Mouse (Mus musculus): ENCODE measurements at regions not wholly inside any gene's neighbourhood (a gene's known extent, or its start where the extent isn't known, plus 50 kb on each side); places are given as distances from the start of the nearest gene placed in this dataset.

GRCm38 (mm10) chr2:68799993-68800740, 61.1 kb upstream of the Cers6 start:
- dilution Hi-C loops (cut with MboI; ENCODE audit: extremely low pct_ligation_motif_present, extremely low pct_unique_long_range_greater_than_20kb, low sequenced_read_pairs) (no loop called here), in situ Hi-C loops (cut with MboI; ENCODE audit: low pct_ligation_motif_present, low pct_unique_long_range_greater_than_20kb, low sequenced_read_pairs) (no loop called here)
- no peak overlapping the region for H3K27ac ChIP-seq (ENCODE audit: insufficient read depth, low read depth)
- no peaks in the 10 kb centered on the region for H3K27me3 ChIP-seq (replicated peaks)
- peaks cover 62% of the 10 kb centered on the region for H3K9me3 ChIP-seq (replicated peaks; ENCODE audit: low read length)
- no peaks in the 10 kb centered on the region for H3K36me3 ChIP-seq (replicated peaks in 1 of 2; ENCODE audit: control insufficient read depth in 1 of 2, insufficient read depth in 1 of 2, low read length in 1 of 2)
- no peak overlapping the region for H3K4me2 ChIP-seq (ENCODE audit: insufficient read depth, low read depth, poor library complexity, severe bottlenecking)
- TF ChIP-seq NRF1 (IDR thresholded peaks at IDR 0.05; ENCODE audit: low read depth, low read length) (no peak), UBTF (IDR thresholded peaks at IDR 0.05; ENCODE audit: low read depth, low read length) (no peak), ZKSCAN1 (IDR thresholded peaks at IDR 0.05; ENCODE audit: borderline replicate concordance, low read depth, low read length) (no peak), PAX5 (IDR thresholded peaks at IDR 0.05; ENCODE audit: low read length) (no peak), MAFK (IDR thresholded peaks at IDR 0.05; ENCODE audit: insufficient replicate concordance, low read length) (no peak), RCOR1 (conservative IDR thresholded peaks at IDR 0.05; ENCODE audit: low read depth, low read length) (no peak), ETS1 (conservative IDR thresholded peaks at IDR 0.05; ENCODE audit: low read depth, low read length) (no peak), MXI1 (IDR thresholded peaks at IDR 0.05; ENCODE audit: low read depth, low read length) (no peak), POLR2AphosphoS2 (IDR thresholded peaks at IDR 0.05; ENCODE audit: low read depth, low read length) (no peak), GABPA (IDR thresholded peaks at IDR 0.05; ENCODE audit: insufficient replicate concordance, low read depth, low read length) (no peak)
- no peak overlapping the region for H3K9ac ChIP-seq (ENCODE audit: insufficient read depth, low read depth)
- no peaks in the 10 kb centered on the region for H3K4me1 ChIP-seq (ENCODE audit: control insufficient read depth in 1 of 2, insufficient read depth in 2 of 2)
- H3K4me3 ChIP-seq (replicated peaks in 1 of 3; ENCODE audit: low read depth in 2 of 3, low read length in 2 of 3, poor library complexity in 1 of 3) = no peak overlapping the region
- H3K79me2 ChIP-seq (replicated peaks; ENCODE audit: control insufficient read depth, extremely low read depth, insufficient read depth, poor library complexity, severe bottlenecking) = no peaks in the 10 kb centered on the region
- no peak for DNase-seq (ENCODE audit: extremely low read depth)

- Histone ChIP-seq H3K4me1 (ENCODE audit: control insufficient read depth in 1 of 2, insufficient read depth in 2 of 2) (no peaks in the 10 kb centered on the region), H3K27me3 (replicated peaks) (no peaks in the 10 kb centered on the region), H3K36me3 (replicated peaks in 1 of 2; ENCODE audit: control insufficient read depth in 1 of 2, insufficient read depth in 1 of 2, low read length in 1 of 2) (no peaks in the 10 kb centered on the region), H3K79me2 (replicated peaks; ENCODE audit: control insufficient read depth, extremely low read depth, insufficient read depth, poor library complexity, severe bottlenecking) (no peaks in the 10 kb centered on the region), H3K9me3 (replicated peaks; ENCODE audit: low read length) (peaks cover 53% of the 10 kb centered on the region), H3K4me3 (replicated peaks in 1 of 3; ENCODE audit: low read depth in 2 of 3, low read length in 2 of 3, poor library complexity in 1 of 3) (no peak overlapping the region), H3K9ac (ENCODE audit: insufficient read depth, low read depth) (no peak overlapping the region), H3K4me2 (ENCODE audit: insufficient read depth, low read depth, poor library complexity, severe bottlenecking) (no peak overlapping the region), H3K27ac (ENCODE audit: insufficient read depth, low read depth) (no peak overlapping the region)
- TF ChIP-seq SIN3A (IDR thresholded peaks at IDR 0.05; ENCODE audit: low read length) (no peak), UBTF (IDR thresholded peaks at IDR 0.05; ENCODE audit: low read depth, low read length) (no peak), CHD2 (IDR thresholded peaks at IDR 0.05; ENCODE audit: low read length) (no peak), JUN (IDR thresholded peaks at IDR 0.05; ENCODE audit: insufficient read depth, low read depth, low read length) (no peak), CHD1 (IDR thresholded peaks at IDR 0.05; ENCODE audit: low read depth, low read length) (no peak), MAZ (IDR thresholded peaks at IDR 0.05; ENCODE audit: low read depth, low read length) (no peak), PAX5 (IDR thresholded peaks at IDR 0.05; ENCODE audit: low read length) (no peak), KAT2A (IDR thresholded peaks at IDR 0.05; ENCODE audit: insufficient replicate concordance, low read length) (no peak), ZKSCAN1 (IDR thresholded peaks at IDR 0.05; ENCODE audit: borderline replicate concordance, low read depth, low read length) (no peak), ETS1 (conservative IDR thresholded peaks at IDR 0.05; ENCODE audit: low read depth, low read length) (no peak), POLR2A (IDR thresholded peaks at IDR 0.05; ENCODE audit: low read depth, low read length) (no peak), SMC3 (IDR thresholded peaks at IDR 0.05; ENCODE audit: low read depth, low read length) (no peak), TCF12 (IDR thresholded peaks at IDR 0.05; ENCODE audit: low read depth, low read length) (no peak), JUND (conservative IDR thresholded peaks at IDR 0.05; ENCODE audit: low read depth, low read length) (no peak), MYC (IDR thresholded peaks at IDR 0.05; ENCODE audit: low read depth, low read length) (no peak), HCFC1 (IDR thresholded peaks at IDR 0.05; ENCODE audit: low read depth, low read length) (no peak), NRF1 (IDR thresholded peaks at IDR 0.05; ENCODE audit: low read depth, low read length) (no peak), EP300 (IDR thresholded peaks at IDR 0.05; ENCODE audit: low read length) (no peak), BHLHE40 (IDR thresholded peaks at IDR 0.05; ENCODE audit: low read depth, low read length) (no peak), ZC3H11A (IDR thresholded peaks at IDR 0.05; ENCODE audit: low read depth, low read length) (no peak)
- dilution Hi-C loops (cut with MboI; ENCODE audit: extremely low pct_ligation_motif_present, extremely low pct_unique_long_range_greater_than_20kb, low sequenced_read_pairs) (no loop called here), in situ Hi-C loops (cut with MboI; ENCODE audit: low pct_ligation_motif_present, low pct_unique_long_range_greater_than_20kb, low sequenced_read_pairs) (no loop called here)
- no peak for DNase-seq (ENCODE audit: extremely low read depth)
These were observed 57.1 kb upstream of the Cers6 start for GRCm38 (mm10) chr2:68804117-68804516.
